Mouse (Mus musculus) layer of hippocampus, postnatal 36 days (tissue): ENCODE measurements around the gene Irgc1. TPM values are rescaled to one million over a fixed set of nuclear protein-coding genes. Genes with fewer than 3 reads are reported as not detected.

Source experiments
- DNase-seq, 2 experiments: peaks; one replicate each; pipeline ENCODE4 v3.0.0; 2022
- total RNA-seq, 2 experiments: library from RNA; stranded (reverse); gene quantifications; 2 replicates each; pipeline ENCODE4 v1.2.3; 2021

Irgc1 gene
- total RNA-seq, 2 experiments from 2014 or later = not detected

DNA sequence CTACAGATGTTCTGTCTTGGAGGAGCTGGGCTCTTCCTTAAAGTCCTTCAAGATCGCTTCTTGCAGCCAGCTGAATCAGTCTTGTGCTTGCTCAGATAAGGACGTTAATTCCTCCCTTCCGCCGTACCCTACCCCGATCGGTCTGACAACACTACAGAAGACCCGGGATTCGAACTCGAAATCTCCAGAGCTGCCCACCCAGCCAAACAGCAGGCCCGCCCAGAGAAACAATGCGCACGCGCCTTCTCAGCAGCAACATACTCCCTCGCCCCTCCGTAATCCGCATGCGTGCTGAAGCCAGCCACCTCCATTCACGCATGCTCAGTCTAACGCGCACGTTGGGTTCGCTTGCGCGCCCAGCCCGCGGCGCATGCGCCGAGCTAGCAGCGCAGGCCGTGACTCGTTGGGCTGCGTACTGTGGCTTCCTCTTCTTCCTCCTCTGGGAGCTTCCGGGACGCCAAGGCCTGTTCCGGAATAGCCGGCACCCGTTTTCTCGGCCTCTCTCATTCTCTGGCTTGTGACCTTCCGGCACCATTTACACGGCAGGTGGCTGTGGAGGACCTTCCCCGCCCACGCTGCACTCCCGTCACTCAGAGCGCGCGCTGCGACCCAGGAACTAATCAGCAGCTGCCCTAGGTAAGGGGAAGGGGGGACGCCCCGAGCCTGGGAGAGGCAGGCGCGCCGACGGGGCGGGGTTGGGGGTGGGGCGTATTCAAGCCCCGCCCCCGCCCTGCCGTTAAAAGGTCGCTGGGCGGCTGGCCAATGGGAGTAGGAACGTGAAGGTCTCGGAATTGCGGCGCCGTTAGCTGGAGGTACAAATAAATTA is 52.6 kb downstream of the Irgc1 start, which contains the start of gene Smg9:
Smg9 (plus strand) TSS at position 364 of the 826 bp plus-strand sequence.
- peak; percentile 98 for DNase-seq

- DNase-seq = no peak
Measured at GRCm38 (mm10) chr7:24398364-24398913, 53.7 kb downstream of the Irgc1 start.

DNA sequence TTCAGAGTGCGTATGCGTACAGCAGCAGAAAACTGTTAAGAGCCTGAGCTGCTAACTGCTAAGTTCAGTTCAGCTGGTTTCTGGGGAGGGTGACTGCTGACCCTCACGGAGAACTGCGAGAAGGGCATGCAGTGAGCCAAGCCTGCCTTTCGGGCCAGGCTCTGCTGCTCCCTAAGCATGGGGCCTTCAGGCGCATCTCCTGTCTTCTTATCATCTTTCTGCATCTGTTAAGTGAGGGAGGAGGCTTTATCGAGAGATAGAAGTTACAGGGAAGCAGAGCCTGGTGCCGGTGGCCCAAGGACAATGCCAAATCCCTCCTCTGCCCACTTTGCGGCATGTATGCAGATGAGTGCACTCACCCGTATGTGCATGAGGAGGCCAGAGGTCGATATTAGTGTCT is 55.3 kb downstream of the Irgc1 start:
- DNase-seq = no peak

DNA sequence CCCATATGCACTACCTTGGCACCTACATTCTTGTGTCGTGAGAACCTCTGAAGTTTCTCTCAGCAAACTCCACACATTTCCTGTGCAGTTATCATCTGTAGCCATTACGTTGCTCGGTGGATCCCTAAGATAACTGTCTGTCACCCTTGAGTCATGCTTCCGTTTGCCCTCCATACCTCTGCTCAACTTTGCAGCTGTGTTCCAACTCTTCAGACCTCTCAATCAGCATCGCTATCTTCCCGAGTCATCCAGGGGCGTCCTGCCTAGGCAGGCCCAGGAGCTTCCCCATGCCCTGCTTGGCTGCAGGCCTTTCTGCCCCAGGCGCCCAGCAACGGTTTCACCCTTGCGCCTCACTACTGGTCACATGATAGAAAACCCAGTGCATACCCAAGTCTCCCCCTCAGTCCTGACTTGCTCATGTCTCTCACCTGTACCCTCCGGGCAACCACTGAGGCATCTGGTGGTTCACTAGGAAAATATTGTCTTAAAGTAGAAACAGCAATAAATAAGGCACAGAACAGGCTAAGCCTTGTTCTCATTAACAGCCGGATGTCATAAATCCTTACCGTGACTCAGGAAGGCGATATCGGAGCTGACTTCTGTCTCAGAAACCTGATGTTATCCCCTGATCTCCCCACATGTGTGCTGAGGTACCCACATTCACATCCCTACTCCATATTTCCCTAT is 57.5 kb downstream of the Irgc1 start:
- DNase-seq = no peak

GRCm38 (mm10) chr7:24394054-24394453 is 58.0 kb downstream of the Irgc1 start:
- no peak for DNase-seq

DNA sequence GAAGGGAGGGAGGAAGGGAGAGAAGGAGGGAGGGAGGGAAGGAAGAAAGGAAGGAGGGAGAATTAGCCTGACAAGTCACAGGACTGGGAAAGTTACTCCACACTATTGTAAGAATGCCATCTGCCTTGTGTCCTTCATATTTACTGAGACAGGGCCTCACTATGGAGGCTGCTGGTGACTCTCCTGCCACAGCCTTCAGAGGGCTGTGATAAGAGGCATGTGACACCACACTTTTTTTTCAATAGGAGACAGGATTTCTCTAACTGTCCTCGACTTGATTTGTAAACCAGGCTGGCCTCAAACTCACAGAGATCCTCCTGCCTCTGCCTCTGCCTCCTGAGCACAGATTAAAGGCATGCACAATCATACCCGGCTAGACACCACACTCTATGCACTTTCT is 60.4 kb downstream of the Irgc1 start:
- no peak for DNase-seq

GRCm38 (mm10) chr7:24391077-24391476 is 61.0 kb downstream of the Irgc1 start:
- no peak for DNase-seq

DNA sequence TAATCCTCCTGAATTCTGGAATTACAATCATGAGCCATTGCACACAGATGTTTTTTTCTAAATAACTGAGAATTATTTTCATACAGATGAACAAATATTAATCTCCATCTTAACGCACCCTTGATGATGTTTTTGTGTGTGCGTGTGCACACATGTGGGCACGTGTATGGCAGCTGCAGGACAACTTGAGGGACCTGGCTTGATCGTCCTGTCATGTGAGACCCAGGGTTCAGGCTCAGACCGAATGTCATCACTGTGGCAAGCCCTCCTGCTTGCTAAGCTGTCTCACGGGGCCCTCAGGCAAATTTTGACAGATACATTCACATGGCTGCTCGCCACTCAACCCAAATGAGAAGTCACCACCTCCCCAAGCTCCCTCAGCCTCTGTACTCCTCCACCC is 61.6 kb downstream of the Irgc1 start:
- DNase-seq = no peak

DNA sequence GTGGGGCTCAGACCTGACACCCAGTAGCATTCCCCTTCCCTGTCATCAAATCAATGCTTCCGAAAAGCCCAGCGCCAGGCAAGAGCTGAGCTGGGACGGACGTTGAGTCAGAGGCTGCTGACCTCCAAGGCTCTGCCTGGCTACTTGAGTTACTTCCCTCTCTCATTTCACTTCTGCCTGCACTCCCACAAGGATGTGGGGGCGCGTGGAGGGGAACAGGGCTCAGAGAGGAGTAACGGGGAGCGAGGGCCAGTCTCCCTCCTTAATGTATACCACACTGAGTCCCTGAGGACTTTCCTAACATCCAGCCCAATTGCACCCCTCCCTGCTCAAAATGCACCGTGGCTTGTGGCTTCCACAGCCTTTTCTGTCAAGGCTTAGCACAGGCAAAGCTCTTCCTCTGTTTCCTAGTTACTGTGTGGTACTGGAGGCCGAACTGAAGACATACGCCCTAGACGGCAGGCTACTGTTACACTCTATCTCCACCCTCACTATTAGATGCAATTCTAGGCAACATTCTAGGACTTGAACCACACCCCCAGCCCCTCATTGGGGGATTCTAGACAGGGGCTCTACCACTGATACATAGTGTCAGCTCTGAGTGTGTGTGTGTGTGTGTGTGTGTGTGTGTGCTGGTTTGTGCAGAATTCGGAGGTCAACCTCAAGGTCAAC is 62.4 kb downstream of the Irgc1 start:
- DNase-seq = no peak

DNA sequence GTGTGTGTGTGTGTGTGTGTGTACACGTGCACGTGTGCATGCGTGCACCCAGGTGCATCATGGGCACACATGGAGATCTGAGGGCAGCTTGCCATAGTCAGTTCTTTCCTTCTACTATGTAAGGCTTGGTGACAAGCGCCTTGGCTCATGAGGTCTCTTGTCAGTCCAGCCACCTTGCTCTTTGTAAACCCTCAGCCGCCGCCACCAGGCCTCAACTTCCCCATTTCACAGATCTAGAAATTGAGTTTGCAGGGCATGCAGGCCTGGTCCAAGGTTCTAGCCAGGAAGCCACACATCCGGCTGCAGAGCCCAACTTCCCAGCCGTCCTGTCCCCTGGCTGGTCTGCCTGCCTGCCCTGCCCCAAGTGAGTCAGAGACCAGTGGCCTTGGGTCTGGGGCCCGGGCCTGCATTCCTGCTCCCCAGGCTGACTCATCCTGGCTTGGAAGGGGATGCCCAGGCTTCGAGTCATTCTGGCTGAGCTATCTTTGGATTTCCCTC is 65.0 kb downstream of the Irgc1 start:
- no peak for DNase-seq

GRCm38 (mm10) chr7:24384827-24385226 is 67.3 kb downstream of the Irgc1 start:
- DNase-seq = peak; percentile 65 to 66

DNA sequence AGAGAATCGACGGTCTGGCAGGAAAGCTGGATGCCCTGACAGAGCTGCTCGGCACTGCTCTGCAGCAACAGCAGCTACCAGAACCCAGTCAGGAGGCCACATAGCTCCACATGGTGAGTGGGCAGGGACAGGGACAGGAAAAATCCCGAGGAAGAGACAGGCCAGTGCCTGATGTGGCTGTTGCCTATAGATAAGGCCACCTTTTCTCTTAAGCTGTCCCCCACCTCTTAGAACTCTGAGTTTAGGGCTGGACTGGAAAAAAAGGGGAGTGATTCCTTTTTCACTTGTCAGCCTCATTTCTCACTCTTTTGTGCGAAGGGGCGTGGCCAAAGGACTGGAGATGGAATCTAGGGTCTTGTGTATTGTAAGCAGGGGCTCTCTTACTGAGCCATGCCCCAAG is 68.0 kb downstream of the Irgc1 start:
- DNase-seq = no peak

GRCm38 (mm10) chr7:24382730-24383372 is 69.2 kb downstream of the Irgc1 start:
- DNase-seq = no peak

Other genes starting within 250 kb of the Irgc1 start
- 10 to 100 TPM; 13.7 to 14.7 TPM for gene Zfp111, start 240.9 kb downstream of the Irgc1 start, total RNA-seq
- 10 to 100 TPM in 1 of 2 experiments, 1 to 10 TPM in 1; 8.8 to 10.4 TPM for gene Zfp109, start 214.7 kb downstream of the Irgc1 start, total RNA-seq
- gene Zfp108, start 197.5 kb downstream of the Irgc1 start, total RNA-seq = 1 to 10 TPM; 7.8 to 9.7 TPM
- 10 to 100 TPM; 12.3 to 13.9 TPM for gene Zfp93, start 181.9 kb downstream of the Irgc1 start, total RNA-seq
- gene Zfp61, start 151.1 kb downstream of the Irgc1 start, total RNA-seq = 10 to 100 TPM; 23.6 to 25.6 TPM
- 10 to 100 TPM; 12.2 to 14.8 TPM for gene Zfp94, start 135.6 kb downstream of the Irgc1 start, total RNA-seq
- gene Tescl, start 118.4 kb downstream of the Irgc1 start, total RNA-seq = not detected
- gene Lypd5, start 103.1 kb downstream of the Irgc1 start, total RNA-seq = not detected
- under 1 TPM; 0.17 to 0.48 TPM for gene Kcnn4, start 82.0 kb downstream of the Irgc1 start, total RNA-seq
- gene Smg9, start 52.7 kb downstream of the Irgc1 start, total RNA-seq = 10 to 100 TPM; 33.8 to 39.0 TPM
- under 1 TPM in 1 of 2 experiments, not detected in 1; 0.68 TPM for gene Plaur, start 10.2 kb upstream of the Irgc1 start, total RNA-seq
- gene Cadm4, start 29.7 kb upstream of the Irgc1 start, total RNA-seq = 100 to 1,000 TPM; 137 to 142 TPM
- gene Zfp428, start 54.7 kb upstream of the Irgc1 start, total RNA-seq = 10 to 100 TPM; 36.2 to 42.1 TPM
- not detected for gene AC161166.1, start 60.2 kb upstream of the Irgc1 start, total RNA-seq
- gene Irgq, start 78.4 kb upstream of the Irgc1 start, total RNA-seq = 10 to 100 TPM; 67.7 to 69.6 TPM
- not detected for gene Pinlyp, start 93.8 kb upstream of the Irgc1 start, total RNA-seq
- 10 to 100 TPM; 34.2 to 37.7 TPM for gene Xrcc1, start 94.0 kb upstream of the Irgc1 start, total RNA-seq
- gene Ethe1, start 135.2 kb upstream of the Irgc1 start, total RNA-seq = 10 to 100 TPM in 1 of 2 experiments, 1 to 10 TPM in 1; 10.0 to 12.0 TPM
- gene Zfp575, start 135.3 kb upstream of the Irgc1 start, total RNA-seq = 1 to 10 TPM; 4.7 to 5.7 TPM
- gene Phldb3, start 158.5 kb upstream of the Irgc1 start, total RNA-seq = under 1 TPM in 1 of 2 experiments, not detected in 1; 0.30 TPM
- gene Lypd3, start 184.3 kb upstream of the Irgc1 start, total RNA-seq = under 1 TPM; 0.40 to 0.68 TPM
- gene Tex101, start 224.4 kb upstream of the Irgc1 start, total RNA-seq = not detected